Mouse (Mus musculus) gastrocnemius, adult 2 months (tissue): Measurements from ENCODE around the gene Fgf18. TPM values are rescaled to one million over a fixed set of nuclear protein-coding genes. Genes with fewer than 3 reads are reported as not detected.

Experiments used
- DNase-seq: peaks from one replicate; pipeline ENCODE4 v3.0.0; 2022
- H3K27ac ChIP-seq: fragments of 200-600 bp; 2 replicates; pipeline ENCODE4 v1.8.1; 2022; ENCODE audit warnings: mild to moderate bottlenecking
- H3K4me3 ChIP-seq: fragments of 200-600 bp; 2 replicates; pipeline ENCODE4 v1.8.1; 2022; ENCODE audit warnings: mild to moderate bottlenecking, moderate library complexity
- CTCF ChIP-seq: fragments of 200-600 bp; IDR thresholded peaks from 2 replicates; pipeline ENCODE4 v1.8.1; 2022; ENCODE audit warnings: antibody characterized with exemption, mild to moderate bottlenecking, moderate library complexity
- intact Hi-C: fragments of 180-260 bp; cut with DNase I; formaldehyde crosslinking; loops from one replicate; pipeline ENCODE4 v1.15.1; 2025
- total RNA-seq, 2 experiments: library from RNA; stranded (reverse); gene quantifications; 2 replicates each; pipeline ENCODE4 v1.2.3; 2021

Gene Fgf18
- total RNA-seq, 2 experiments from 2014 or later, result 0.89 to 2.5 TPM

DNA sequence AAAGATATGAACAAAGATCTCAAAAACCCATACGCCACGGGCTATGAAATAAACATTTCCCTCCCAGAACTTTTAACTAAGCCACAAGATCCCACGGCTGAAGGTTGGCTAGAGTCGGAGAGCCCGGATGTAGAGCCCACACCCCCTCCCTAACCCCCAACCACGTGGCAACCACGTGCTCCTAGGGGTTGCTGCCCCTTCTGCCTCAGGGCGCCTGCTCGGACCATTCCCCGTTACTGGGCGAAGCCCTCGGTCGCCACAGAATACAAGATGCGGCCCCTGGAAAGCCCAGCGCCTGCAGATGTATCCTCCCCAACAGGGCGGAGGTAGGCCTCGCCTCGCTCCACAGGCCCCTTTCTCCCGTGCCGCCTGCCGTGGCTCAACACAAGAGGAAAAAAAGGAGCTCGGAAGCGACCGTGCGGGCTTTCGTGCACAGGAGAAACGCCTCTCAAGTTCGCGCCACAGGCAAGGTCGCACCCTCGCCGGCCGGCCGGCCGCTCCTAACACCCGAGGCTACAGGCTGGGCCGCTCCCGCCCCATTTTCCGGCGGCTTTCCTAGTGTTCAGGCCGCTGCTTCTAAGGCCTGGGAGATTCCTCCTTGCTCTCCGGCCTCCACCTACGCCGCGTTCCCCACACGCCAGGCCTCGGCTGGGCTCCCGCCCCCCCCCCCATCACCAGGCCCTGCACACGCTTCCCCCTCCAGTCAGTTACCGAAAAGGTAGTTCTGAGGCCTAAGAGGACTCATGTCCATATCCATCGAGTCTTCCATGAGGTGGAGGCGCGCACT is 15.2 kb upstream of the Fgf18 start:
- Histone ChIP-seq H3K4me3 (peak overlapping the region; percentile 97), H3K27ac (peak overlapping the region; percentile 96)
- intact Hi-C loops, result no loop called here
- no peak for TF ChIP-seq CTCF
- DNase-seq, result peak; percentile 78

DNA sequence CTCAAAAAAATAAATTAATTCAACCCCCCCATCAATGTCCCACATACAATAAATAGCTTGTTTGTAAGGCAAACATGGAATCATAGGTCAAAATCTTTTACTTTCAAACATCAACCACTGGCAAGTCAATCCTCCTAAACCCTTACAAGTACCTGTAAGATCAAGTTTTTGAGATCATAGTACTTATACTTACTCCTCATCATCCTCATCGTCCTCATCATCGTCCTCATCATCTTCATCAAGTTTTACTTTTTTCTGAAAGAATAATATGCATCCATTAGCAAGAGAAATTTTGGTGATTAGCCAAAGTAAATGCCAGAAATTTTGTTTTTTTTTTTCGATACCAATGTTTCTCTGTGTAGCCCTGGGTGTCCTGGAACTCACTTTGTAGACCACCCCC is 12.5 kb upstream of the Fgf18 start:
- intact Hi-C loops, result no loop called here
- H3K27ac ChIP-seq, result no peak overlapping the region
- TF ChIP-seq CTCF, result no peak
- DNase-seq, result no peak
- H3K4me3 ChIP-seq, result no peak overlapping the region

DNA sequence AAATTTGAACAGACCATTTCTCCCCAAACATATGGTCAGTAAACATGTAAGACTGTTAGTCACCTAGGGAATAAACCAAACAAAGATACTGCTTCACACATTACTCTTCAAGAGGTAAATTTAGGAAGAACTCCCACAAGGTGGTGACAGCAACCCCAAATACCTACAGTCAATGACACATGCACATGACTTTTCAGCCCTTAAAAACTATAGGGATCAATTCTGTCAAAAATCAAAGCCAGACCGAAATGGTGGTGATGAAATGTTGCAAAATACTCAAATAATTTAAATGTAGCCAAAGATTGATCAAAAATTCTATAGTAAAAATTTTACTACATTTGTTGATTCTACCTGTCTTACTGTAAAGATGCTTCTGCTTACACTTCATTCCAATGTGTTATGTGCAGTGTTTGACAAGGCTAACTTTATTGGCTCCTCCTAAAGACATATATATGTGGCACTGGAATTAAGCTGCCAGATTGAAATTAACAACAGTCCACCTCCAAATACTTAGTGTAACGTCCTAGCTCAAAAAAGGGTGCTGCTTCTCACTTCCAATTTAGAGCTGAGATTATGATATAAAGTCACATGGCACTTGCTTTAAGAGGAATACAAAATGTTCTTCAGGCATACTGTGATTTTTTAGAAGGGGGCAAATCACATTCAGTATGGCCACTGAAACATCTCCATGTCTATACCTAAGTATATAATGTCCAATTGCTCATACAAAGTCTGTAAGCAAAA is 10.4 kb upstream of the Fgf18 start:
- no peak for TF ChIP-seq CTCF
- H3K27ac ChIP-seq, result no peak overlapping the region
- H3K4me3 ChIP-seq, result no peak overlapping the region
- no peak for DNase-seq
- intact Hi-C loops, result no loop called here

DNA sequence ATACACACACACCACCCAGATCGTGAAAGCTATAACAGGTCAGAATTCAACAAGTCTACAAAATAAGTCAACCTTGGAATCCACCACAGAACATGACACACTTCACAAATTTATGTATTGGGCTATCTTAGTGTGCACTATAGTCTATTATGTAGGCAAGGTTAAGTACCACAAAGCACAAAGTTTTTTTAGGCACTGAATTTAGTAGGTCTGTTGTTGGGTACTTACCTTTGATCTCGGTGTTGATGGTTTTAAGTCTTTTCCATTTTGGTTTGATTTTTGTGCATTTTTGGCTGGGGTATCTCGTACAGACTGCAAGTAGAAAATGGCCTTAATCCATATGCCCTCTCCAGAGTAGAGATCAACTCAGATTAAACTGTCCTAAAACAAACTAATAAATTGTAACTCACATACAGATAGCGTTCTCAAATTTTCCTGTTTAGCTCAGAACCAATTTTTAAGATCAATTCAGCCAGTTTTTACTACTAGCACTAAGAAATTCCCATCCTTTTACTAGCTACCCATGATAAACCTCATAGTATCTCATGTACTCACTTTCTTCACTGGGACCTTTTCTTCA is 9.3 kb upstream of the Fgf18 start:
- Histone ChIP-seq H3K27ac (no peak overlapping the region), H3K4me3 (no peak overlapping the region)
- intact Hi-C loops, result no loop called here
- no peak for TF ChIP-seq CTCF
- DNase-seq, result no peak

DNA sequence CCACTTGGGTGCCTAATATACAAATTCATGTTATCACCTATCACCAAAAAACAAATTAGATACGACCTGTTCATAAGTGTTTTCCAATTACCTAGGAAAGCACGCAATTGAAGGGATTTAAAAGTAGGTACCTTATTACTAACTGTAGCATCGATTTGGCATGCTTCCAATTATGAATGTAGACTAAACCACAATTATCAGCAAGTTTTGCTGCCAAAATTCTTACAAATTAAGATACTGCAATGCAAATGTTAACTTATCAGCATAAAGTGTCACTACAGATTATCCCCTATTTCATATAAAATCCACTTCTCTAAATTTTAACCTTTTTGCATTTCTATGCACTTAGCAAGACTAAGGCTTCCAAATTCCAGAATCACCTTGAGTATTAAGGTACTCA is 7.3 kb upstream of the Fgf18 start:
- H3K4me3 ChIP-seq, result no peak overlapping the region
- intact Hi-C loops, result no loop called here
- no peak overlapping the region for H3K27ac ChIP-seq
- no peak for TF ChIP-seq CTCF
- DNase-seq, result no peak

DNA sequence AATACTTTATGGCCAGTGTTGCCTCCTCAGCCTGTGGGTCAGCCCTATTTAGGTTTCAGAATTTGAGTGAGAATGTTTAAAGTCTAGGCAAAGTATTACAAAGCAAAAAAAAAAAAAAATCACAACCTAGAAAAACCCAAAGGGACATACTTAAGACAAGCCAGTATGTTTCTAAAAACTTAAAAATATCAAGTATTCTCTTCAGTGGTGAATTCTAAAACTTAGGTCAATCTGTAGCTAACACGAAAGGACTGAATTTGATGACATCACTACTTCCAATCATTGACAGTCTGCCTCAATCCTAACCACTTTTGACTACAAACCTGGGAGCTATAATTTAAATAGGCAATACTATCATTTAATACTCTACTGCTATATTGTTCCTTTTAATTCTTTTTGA is 5.8 kb upstream of the Fgf18 start:
- no peak overlapping the region for H3K4me3 ChIP-seq
- H3K27ac ChIP-seq, result no peak overlapping the region
- TF ChIP-seq CTCF, result no peak
- intact Hi-C loops, result no loop called here
- DNase-seq, result no peak

DNA sequence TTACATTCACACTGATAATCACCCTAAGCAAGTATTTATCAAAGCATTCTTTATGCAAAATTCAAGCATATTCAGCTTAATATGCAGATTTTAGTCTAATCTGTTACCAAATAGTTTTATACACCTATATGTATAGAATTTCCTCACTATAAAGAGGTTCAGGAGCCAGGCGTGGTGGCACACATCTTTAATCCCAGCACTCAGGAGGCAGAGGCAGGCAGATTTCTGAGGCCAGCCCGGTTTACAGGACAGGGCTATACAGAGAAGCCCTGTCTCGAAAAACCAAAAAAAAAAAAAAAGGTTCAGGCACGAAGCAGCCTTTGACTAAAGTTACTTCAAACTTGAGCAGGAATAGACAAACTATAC is 4.6 kb upstream of the Fgf18 start:
- intact Hi-C loops, result no loop called here
- DNase-seq, result no peak
- TF ChIP-seq CTCF, result no peak
- Histone ChIP-seq H3K27ac (no peak overlapping the region), H3K4me3 (no peak overlapping the region)

DNA sequence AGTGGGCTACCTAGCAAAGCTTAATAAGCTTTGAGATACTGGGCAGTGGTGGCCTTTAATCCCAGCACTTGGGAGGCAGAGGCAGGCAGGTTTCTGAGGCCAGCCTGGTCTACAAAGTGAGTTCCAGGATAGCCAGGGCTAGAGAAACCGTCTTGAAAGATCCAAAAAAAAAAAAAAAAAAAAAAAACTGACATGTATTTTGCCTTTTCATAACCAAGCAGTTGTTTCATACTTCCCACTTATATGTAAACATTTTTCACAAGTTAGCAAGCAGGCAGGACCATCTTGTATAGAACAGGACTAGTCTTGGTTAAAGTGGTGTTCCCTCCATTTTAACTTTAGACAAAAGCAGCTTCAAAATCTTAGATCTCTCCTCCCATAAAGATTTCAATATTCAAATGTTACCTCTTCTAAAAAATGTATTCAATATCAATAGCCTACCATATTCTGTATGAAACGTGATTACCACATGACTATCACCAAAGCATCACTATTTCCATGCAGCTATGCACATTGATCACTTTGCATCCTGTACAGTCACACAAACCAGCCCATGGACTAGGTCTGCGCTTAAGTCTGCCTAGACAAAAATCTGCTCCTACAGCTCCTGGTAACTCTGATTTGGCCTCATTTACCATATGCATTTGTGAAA is 4.1 kb upstream of the Fgf18 start:
- intact Hi-C loops, result no loop called here
- DNase-seq, result no peak
- TF ChIP-seq CTCF, result no peak
- Histone ChIP-seq H3K4me3 (no peak overlapping the region), H3K27ac (no peak overlapping the region)

DNA sequence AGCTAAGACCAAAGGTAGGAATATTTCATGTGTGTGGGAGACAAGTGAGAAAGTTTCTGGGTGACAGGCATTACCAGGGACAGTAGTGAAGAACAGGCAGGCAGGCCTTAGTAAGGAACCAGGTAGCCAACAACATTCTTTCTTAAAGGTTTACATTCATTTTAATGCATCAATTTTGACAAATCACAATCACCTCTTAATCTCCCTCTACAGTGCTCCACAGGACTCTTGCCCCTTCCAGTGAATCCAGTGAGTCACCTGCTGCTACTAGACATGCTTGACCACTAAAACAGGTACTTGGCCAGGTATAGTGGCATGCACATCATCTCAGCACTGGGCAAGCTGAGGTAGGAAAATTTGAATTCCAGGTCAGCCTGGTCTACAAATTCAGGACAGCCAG is 3.2 kb upstream of the Fgf18 start:
- intact Hi-C loops, result no loop called here
- H3K4me3 ChIP-seq, result no peak overlapping the region
- no peak overlapping the region for H3K27ac ChIP-seq
- TF ChIP-seq CTCF, result no peak
- no peak for DNase-seq

DNA sequence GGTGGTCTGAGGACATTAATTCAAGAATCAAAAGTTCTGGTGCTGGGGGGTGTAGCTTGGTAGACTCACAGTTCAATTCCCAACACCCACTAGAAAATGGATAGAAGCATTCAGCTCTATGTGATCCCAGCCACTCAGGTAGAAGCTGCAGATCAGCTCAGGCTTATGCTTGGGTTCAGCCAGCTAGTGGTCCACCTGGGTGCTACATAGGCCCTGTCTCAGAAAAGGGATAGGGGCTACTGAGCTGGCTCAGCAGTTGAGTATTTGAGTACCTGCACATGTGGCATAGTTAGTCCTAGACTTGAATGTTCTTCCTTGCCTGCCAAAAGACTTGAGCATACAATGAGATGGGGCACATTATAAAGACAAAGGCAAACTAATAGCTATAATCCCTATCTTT is 2.3 kb upstream of the Fgf18 start:
- Histone ChIP-seq H3K4me3 (no peak overlapping the region), H3K27ac (no peak overlapping the region)
- TF ChIP-seq CTCF, result no peak
- intact Hi-C loops, result loop anchor here (2.0 to 10.0 kb wide), 3 partner anchors 343 to 525 kb away; no protein-coding TSS in a partner anchor
- DNase-seq, result no peak

DNA sequence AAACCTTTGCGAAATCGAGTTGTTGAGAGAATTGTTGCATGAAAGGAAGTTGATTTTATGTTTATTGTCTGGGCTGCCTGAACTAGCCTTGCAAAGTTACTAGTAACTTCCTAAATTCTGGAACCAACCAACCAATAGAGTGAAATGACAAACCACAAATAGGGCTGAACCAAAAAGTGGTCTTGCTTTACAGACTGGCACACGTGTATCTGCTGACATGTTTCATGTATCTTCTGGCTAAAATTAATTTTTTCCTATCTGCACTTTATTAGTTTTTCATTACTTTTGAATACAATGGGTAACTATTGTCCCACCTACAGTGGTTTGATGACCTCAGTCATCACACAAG is 1.9 kb upstream of the Fgf18 start:
- no peak for DNase-seq
- Histone ChIP-seq H3K4me3 (no peak overlapping the region), H3K27ac (no peak overlapping the region)
- intact Hi-C loops, result loop anchor here (2.0 to 10.0 kb wide), 3 partner anchors 342 to 524 kb away; no protein-coding TSS in a partner anchor
- no peak for TF ChIP-seq CTCF

DNA sequence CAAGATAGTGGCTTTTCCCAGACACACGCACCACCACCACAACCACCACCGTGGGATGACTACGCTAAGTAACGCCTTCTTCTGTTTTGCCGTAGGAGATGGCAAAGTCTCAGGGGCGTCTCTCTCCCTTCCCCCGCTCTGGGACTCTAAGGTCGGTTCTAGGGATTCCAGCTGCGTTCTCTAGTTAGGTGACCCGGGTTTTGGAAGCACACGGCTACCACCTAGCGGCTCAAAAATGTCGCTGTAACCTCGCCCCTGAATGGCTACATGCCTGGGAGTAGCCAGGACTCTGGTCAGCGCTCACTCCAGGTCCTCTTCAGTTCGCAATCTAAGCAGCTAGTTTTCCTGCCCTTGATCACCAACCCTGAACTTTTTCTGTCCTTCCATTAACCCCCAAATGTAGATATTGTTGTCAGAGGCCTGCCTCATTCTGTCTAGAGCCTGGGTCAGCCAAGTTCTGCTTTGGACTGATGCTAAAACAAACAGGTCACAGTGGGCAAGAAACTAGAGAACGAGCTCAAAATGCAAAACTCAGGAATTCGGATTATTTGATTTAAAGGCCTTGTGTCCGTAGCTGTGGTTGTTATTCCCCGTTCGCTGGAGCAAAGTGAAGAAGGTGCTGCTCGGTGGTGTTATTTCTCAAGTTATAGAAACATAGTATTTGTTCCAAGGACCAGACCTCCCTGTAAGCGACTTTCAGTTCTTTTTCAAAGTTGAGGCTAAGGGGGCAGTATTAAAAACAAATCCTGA is 1.3 kb upstream of the Fgf18 start:
- TF ChIP-seq CTCF, result peak; percentile 93
- intact Hi-C loops, result loop anchor here (1.0 to 10.0 kb wide), 4 partner anchors 119 to 524 kb away; no protein-coding TSS in a partner anchor
- Histone ChIP-seq H3K4me3 (peak overlapping the region; percentile 82), H3K27ac (peak overlapping the region; percentile 70)
- DNase-seq, result peak; percentile 80
